Mouse (Mus musculus): Measurements from ENCODE around the gene B830017H08Rik.

The B830017H08Rik gene

DNA sequence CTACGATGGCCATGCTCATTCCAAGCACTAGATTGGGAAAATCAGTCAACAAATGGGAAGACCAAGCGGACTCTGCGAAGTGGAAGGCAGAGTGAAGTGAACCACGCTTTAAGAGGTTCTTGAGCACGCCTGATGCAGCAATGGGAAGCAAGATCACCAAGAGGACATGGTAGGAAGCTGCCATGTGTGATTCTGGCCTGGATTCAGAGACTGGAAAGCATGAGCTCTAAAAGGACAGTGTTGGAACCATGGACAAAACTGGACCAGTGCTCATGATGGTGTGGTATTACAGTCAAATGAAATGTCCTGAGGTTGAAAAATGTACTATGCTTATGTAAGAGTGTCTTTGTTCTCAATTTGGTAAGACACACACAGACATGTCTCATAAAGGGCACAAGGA, 18.4 kb downstream of the B830017H08Rik start:
- no peak for DNase-seq (ENCODE audit: low spot score in 2 of 2)

DNA sequence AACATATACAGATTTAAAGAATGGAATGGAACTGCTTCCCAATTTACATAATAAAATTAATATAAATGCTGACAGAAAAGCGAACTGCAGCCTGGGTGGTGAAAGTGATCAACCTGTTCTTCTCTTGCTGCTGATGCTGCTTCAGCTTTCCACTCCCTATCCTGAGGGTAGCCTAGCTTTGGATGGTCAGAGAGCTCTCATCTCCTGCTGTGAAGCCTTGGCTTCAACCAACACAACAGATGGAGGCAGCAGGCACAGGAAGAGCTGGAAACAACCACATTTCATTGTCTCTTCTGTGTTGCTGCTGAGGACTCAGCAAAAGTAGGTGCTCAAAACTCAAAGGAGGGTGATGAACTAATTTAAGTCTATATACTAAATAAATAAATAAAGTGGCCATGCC, 18.9 kb downstream of the B830017H08Rik start:
- DNase-seq (ENCODE audit: low spot score in 2 of 2): no peak

DNA sequence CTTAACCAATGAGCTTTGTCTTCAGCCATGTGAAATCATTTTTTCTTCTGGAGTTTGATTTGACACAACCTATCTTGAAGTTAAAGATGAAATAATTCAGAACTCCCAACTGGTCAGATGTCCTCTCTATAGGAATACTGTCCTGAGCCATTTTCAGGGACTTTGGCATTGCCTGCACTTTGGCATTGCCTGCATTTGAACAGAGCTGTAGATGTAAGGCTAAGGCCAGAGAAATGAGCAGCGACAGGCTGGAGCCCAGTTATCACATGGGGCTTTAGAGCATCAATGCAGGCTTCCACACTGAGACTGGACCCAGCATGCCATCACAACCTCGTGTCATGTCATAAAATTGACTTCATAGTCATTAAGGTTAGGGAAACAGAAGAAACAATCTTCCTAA, 20.3 kb downstream of the B830017H08Rik start:
- DNase-seq (ENCODE audit: low spot score in 2 of 2): no peak

DNA sequence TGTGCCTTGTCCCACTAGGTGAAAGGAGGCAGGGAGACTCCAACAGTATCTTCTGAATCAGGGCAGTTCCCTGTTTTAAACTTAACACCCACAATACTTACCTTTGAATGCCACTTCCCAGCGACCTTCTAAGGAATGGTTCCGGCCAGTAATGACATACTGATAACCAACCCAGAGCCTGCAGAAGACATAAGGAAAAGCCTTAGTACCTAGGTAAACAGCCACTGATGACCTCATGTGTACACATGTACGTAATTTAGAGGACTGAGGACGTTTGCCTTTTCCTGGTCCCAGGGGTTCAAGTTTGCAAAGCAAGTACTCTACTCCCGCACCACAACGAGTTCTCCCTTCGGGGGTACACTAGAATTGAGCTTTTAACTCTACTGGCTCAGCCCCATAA, 24.2 kb downstream of the B830017H08Rik start:
- no peak for DNase-seq (ENCODE audit: low spot score in 2 of 2)

DNA sequence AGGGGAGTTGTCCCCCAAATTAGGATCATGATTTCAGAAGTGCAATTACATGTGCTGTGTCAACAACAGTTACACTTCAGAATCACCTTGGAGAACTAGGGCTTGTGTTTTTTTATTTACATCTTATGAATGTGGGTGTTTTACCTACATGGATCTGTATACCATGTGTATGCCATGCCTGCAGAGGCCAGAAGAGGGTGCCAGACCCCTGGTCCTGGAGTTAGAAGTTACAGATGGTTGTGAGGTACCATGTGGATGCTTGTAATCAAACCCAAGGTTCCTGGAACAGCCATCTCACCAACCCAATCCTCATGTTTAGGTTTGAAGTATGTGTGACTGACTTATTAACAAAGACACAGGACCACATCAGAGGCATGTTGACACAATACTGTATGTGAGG, 25.7 kb downstream of the B830017H08Rik start:
- peak in 1 of 2 experiments; percentile 38 for DNase-seq (ENCODE audit: low spot score in 2 of 2)

DNA sequence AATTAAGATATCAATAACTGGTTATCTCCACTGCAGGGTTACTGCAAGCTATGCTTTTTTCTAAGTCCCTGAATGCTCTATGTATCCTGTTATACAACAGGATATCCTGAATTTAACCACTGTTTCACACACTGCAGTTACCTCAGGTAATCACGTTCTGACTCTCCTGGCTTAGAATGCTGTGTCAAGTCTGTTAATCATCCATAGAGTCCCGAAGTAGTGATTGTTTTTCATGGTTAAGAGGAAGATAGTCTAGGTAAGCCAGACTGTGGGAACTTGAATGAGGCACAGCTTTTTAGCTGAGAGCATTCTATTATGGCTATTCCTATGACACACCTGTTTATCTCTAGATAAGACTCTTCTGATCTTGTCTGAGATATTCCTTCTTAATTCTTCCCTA, 32.4 kb downstream of the B830017H08Rik start:
- DNase-seq (ENCODE audit: low spot score in 2 of 2): no peak

DNA sequence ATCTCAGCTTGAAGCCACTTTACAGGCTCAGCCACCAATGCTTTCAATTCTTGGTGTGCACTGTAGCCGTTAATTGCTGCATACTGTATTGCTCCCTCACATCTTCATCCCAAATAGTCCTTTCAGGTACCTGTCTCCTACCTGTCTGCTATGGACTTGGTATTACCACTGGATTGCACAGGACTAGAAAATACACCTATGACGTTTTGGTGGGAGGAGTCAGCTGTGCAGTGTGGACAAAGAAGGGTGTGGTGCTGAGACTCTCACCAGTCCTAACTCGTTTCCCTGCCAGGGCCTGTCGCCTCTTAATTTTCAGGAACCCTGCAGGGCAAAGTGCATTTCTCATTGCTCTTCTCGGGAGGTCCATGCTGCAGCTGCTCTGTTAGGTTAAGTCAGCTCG, 32.8 kb downstream of the B830017H08Rik start:
- DNase-seq (ENCODE audit: low spot score in 2 of 2): no peak

DNA sequence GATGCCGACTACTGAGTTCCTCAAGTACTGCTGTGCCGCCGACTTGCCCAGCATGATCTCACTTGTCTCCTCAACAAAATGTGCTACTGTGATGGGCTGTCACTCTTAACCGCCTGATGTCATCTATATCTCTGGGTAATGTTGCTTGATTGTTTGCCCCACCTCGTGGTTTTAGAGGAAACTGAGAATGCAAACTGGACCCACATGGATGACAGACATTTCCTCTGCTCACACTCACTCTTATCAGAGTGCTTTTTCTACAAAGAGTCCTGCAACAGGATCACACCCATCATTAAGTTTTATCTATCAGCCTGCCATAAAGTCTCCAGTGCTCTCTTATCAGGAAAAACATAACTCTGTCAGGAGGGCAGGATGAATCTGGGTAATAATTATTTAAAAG, 38.3 kb downstream of the B830017H08Rik start:
- DNase-seq (ENCODE audit: low spot score in 2 of 2): no peak

DNA sequence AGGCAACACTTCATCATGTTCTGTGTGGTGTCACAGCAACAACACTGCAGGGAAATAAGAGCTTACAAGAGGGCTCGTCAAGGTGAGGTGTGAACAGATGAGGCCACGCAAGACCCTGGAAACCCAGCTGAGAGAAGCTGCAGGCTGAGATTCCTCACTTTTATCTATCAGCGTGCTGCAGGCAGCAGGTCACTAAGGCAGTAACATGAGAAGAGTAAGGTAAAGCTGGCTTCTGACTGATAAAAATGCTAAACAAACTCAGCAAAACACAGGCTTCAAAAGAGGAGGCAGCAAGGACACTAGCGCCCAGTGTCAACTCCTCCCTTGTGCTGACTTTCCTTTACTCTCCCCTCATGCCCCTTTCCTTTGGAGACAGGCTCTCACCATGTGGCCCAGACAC, 40.1 kb downstream of the B830017H08Rik start:
- no peak for DNase-seq (ENCODE audit: low spot score in 2 of 2)

DNA sequence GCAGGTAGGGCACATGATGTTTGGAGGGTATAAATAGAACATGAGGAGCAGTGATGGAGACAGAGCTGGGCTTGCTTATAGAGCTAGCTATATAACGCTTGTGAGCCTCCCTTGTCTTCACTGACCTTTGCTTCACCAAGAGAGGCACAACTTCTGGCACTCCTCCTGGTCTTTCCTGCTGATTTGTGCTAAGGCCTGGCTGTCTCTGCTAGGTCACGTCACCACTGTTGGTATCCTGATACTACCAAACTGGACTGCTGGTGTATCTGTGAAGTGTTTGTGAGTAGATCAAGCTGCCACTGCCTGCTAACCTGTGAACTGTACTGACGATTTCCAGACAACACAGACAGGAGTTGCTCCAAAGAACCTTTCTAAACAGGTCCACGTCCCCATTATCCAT, 42.3 kb downstream of the B830017H08Rik start:
- no peak for DNase-seq (ENCODE audit: low spot score in 2 of 2)

DNA sequence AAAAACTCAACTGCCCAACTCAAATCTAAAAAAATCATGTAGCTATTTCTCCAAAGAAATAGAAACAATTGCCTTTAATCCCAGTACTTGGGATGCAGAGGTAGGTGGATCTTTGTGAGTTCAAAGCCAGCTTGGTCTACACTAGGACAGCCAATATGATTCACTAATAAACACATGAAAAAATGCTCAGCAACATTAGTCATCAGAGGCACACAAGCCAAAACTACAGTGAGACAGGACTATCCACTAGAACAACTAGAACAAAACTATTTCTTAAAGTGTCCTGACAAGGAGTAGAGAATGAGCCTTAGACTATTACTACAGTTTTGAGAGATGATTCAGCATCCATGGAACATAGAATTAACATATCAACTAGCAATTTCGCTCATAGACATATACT, 43.2 kb downstream of the B830017H08Rik start:
- DNase-seq (ENCODE audit: low spot score in 2 of 2): no peak

DNA sequence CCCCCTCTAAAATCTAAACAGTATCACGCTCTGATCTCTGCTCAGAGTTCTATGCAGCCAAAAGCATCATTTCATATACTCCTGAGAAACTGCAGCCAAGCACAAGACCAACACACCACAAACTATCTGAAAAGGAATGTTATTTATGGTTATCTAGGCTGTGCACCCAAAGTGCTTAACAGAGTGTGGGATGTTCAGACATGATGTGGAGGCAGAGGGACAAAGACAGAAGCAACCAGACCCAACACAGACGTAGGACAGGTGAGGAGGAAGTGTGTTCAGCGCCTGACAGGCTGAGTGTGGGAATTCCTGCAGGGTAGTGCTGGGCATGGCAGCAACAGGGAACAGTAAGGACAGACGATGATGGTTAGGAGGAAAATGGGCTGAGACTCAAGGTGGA, 46.6 kb downstream of the B830017H08Rik start:
- no peak for DNase-seq (ENCODE audit: low spot score in 2 of 2)

DNA sequence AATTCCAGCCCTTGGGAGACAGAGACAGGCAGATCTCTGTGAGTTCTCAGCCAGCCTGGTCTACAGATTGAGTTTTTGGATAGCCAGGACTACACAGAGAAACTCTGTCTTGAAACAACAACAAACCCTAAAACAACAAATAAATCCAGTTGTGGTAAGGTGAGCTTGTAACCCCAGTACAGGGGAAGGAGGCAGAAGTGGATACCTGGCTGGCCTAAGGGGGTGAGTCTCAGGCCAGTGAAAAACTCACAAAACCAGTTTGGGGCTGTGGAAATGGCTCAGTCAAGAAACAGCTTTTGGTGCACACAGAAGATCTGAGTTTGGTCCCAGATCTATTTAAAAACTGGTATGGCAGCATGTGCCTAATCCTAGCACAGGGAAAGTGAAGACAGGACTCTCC, 49.3 kb downstream of the B830017H08Rik start:
- no peak for DNase-seq (ENCODE audit: low spot score in 2 of 2)

DNA sequence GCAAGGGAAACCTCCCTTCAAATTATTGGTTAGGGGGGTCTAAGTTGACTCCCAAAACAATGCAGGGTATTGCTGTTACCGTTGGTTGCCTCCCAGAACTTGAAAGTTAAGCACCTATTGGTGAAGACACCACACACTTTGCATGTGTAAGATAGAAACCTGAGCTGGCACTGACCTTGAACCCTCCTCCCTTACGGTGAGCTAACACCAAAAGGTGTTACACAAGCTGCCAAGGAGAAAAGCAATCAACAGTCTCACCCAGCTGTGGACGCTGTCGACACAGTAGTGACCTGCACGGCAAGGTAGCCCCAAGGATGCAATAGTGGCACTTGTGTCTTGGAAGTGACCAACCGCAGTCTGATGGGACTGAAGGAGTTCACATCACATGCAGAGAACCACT, 51.2 kb downstream of the B830017H08Rik start:
- DNase-seq (ENCODE audit: low spot score in 2 of 2): no peak
